Mouse (Mus musculus) testis, adult 2 months (tissue): ENCODE results near the gene Hils1. TPM values are rescaled to one million over a fixed set of nuclear protein-coding genes. Genes with fewer than 3 reads are reported as not detected.
A peak's percentile ranks its signal among the peaks of the same experiment; 100 is the strongest.

Experiments used
- H3K27ac ChIP-seq: fragments of 200-500 bp; 2 replicates; pipeline ENCODE4 v1.5.1; 2012; ENCODE audit warnings: low read depth, low read length; ENCODE audit not compliant: control insufficient read depth, insufficient read depth
- H3K27me3 ChIP-seq: fragments of 200-500 bp; 2 replicates; pipeline ENCODE4 v1.6.1; 2012; ENCODE audit warnings: mild to moderate bottlenecking, low read length, moderate library complexity; ENCODE audit not compliant: control insufficient read depth, insufficient read depth
- H3K36me3 ChIP-seq: fragments of 200-500 bp; 2 replicates; pipeline ENCODE4 v1.6.1; 2012; ENCODE audit warnings: mild to moderate bottlenecking, low read length; ENCODE audit not compliant: control insufficient read depth, insufficient read depth
- H3K4me1 ChIP-seq: fragments of 200-500 bp; 2 replicates; pipeline ENCODE4 v1.6.1; 2012; ENCODE audit warnings: low read length; ENCODE audit not compliant: control insufficient read depth, insufficient read depth
- H3K4me3 ChIP-seq: fragments of 200-500 bp; 2 replicates; pipeline ENCODE4 v1.5.1; 2012; ENCODE audit warnings: low read depth, mild to moderate bottlenecking, low read length, moderate library complexity, mixed read lengths; ENCODE audit not compliant: control insufficient read depth
- CTCF ChIP-seq: fragments of 200-500 bp; IDR thresholded peaks from 2 replicates; pipeline ENCODE4 v1.5.1; 2012; ENCODE audit warnings: low read depth, mild to moderate bottlenecking, inconsistent platforms, low read length, moderate library complexity; ENCODE audit not compliant: control insufficient read depth, insufficient read depth, insufficient replicate concordance
- POLR2A ChIP-seq: fragments of 200-500 bp; IDR thresholded peaks from 2 replicates; pipeline ENCODE4 v1.6.1; 2012; ENCODE audit warnings: low read depth, mild to moderate bottlenecking, inconsistent platforms, low read length, moderate library complexity; ENCODE audit not compliant: control insufficient read depth
- polyA plus RNA-seq: library from polyadenylated mRNA; depleted of rRNA; stranded (reverse); fragments of >200 nt; gene quantifications from 2 replicates; pipeline ENCODE4 v1.2.3, GENCODE M21; 2012

Gene Hils1
- polyA plus RNA-seq, 1 experiment: 1,028 TPM

DNA sequence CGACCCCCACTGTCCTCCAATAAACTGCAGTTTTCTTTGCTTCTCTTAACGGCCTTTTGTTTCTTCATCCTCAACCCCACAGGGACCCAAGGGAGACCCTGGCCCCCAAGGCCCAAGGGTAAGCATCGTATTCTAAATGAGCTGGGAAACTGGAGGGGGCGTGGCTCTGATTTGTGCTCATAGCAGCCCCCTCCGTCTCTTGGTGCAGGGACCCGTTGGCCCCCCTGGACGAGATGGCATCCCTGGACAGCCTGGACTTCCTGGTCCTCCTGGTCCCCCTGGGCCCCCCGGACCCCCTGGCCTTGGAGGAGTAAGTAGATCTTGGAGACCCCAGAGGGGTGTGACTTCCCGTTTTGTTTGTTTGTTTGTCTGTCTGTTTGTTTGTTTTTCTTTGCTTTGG is 29.1 kb upstream of the Hils1 start:
- no peaks in the 10 kb centered on the region for H3K36me3 ChIP-seq
- no peak overlapping the region for H3K27ac ChIP-seq
- peaks cover 19% of the 10 kb centered on the region for H3K4me1 ChIP-seq
- 0 out of 2 replicates have a peak, but pooled peaks cover 2% of the 10 kb centered on the region for H3K27me3 ChIP-seq
- no peak for TF ChIP-seq POLR2A
- TF ChIP-seq CTCF: no peak
- H3K4me3 ChIP-seq: no peak overlapping the region

DNA sequence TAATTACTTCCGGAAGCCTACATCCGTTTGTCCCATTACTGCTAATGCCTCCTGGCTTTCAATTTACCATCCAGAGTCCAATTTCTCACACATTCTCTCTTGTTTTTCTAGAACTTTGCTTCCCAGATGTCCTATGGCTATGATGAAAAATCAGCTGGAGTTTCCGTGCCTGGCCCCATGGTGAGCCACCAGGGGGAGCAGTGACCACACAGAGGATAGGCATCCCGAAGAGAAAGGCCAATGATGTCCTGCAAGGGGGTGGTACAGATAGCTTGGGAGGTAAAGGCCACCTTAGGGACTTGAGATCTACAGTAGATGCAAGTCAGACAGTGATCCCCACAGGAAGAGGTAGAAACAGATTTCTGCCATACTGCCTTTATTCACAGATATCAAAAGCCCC is 28.1 kb upstream of the Hils1 start:
- no peak overlapping the region for H3K4me3 ChIP-seq
- peaks cover 15% of the 10 kb centered on the region for H3K4me1 ChIP-seq
- H3K36me3 ChIP-seq: no peaks in the 10 kb centered on the region
- TF ChIP-seq POLR2A (no peak), CTCF (peak; percentile 74; the same call in 1 of the 2 replicates)
- 0 out of 2 replicates have a peak, but pooled peaks cover 2% of the 10 kb centered on the region for H3K27me3 ChIP-seq
- no peak overlapping the region for H3K27ac ChIP-seq

DNA sequence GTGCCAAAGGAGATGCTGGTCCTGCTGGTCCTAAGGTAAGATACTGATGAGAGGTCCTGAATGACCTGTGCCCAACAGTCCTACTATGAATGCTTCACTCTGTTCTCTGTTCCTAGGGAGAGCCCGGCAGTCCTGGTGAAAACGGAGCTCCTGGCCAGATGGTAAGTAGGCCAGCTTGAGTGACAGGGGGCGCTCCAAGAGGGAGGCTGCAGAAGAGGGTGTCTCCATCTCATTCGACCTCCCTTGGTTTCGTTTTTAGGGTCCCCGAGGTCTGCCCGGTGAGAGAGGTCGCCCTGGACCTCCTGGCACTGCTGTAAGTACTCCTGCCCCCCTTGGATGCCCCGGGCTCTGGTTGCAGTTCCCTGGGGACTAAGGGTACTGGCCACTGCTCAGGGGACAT is 26.3 kb upstream of the Hils1 start:
- H3K27ac ChIP-seq: no peak overlapping the region
- no peak overlapping the region for H3K4me3 ChIP-seq
- H3K4me1 ChIP-seq: peaks cover 8% of the 10 kb centered on the region
- H3K36me3 ChIP-seq: no peaks in the 10 kb centered on the region
- 0 out of 2 replicates have a peak, but pooled peaks cover under 1% of the 10 kb centered on the region for H3K27me3 ChIP-seq
- TF ChIP-seq POLR2A: no peak
- no peak for TF ChIP-seq CTCF

DNA sequence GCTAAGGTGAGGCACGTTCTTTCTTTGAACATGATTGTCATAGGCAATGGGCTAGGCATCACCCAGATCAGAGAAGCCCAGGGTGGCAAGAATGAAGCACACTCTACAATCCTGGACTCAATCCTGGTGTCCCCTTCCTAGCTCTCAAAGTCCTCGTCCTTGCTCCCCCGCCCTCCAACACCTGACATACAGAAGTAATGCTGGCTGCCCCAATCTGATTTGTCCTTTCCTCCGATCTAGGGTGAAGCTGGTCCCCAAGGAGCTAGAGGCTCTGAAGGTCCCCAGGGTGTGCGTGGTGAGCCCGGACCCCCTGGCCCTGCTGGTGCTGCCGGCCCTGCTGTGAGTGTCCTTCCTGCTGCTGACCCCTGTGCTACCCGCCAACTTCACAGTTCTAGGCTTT is 25.6 kb upstream of the Hils1 start:
- Histone ChIP-seq H3K4me1 (peaks cover 6% of the 10 kb centered on the region), H3K27me3 (no peaks in the 10 kb centered on the region), H3K4me3 (no peak overlapping the region), H3K36me3 (no peaks in the 10 kb centered on the region), H3K27ac (no peak overlapping the region)
- TF ChIP-seq CTCF: no peak
- TF ChIP-seq POLR2A: no peak

DNA sequence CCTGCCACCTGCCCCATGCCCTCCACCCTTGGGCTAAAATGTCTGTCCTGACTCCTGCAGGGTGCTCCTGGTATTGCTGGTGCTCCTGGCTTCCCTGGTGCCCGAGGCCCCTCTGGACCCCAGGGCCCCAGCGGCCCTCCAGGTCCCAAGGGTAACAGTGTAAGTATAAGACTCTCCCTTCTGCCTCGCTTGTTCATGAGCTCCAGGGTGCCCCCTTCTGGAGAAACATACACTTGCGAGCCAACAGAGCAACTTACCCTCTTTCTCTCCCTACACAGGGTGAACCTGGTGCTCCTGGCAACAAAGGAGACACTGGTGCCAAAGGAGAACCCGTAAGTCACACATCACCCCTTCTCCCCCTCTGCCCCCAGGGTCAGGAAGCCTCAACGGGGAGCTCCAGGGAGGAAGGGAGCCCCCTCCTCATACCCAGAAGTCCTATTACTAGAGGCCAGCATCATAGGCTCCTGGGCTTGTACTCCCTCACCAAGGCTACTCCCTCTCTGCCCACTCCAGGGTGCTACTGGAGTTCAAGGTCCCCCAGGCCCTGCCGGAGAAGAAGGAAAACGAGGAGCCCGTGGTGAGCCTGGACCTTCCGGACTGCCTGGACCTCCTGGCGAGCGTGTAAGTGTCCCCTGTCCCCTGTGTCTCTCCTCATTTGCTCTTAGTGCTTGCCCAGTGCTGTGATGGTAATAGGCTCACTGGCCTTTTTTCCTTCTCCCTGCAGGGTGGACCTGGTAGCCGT is 24.9 kb upstream of the Hils1 start:
- Histone ChIP-seq H3K27me3 (no peaks in the 10 kb centered on the region), H3K27ac (no peak overlapping the region; the same call in 1 of the 2 replicates), H3K4me3 (no peak overlapping the region), H3K36me3 (no peaks in the 10 kb centered on the region), H3K4me1 (peaks cover 6% of the 10 kb centered on the region)
- TF ChIP-seq POLR2A (no peak), CTCF (no peak)

DNA sequence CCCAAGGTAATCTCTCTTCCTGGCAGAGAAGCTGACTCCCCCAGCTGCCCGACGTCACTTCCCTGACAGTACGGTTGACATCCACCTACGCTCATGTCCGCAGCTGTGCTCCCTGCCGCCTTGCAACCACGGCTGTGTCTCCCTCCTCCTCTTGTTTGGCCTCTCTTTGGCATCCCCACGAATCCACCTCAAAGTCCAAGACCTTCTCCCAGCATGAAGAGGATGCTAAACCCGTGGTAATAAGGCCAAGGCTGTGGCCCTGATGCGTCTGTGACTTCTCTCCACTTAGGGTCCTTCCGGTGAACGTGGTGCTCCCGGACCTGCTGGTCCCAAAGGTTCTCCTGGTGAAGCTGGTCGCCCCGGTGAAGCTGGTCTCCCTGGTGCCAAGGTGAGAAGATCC is 24.3 kb upstream of the Hils1 start:
- Histone ChIP-seq H3K36me3 (no peaks in the 10 kb centered on the region), H3K4me1 (peaks cover 3% of the 10 kb centered on the region), H3K4me3 (no peak overlapping the region), H3K27ac (no peak overlapping the region; the same call in 1 of the 2 replicates), H3K27me3 (no peaks in the 10 kb centered on the region)
- no peak for TF ChIP-seq CTCF
- TF ChIP-seq POLR2A: no peak

DNA sequence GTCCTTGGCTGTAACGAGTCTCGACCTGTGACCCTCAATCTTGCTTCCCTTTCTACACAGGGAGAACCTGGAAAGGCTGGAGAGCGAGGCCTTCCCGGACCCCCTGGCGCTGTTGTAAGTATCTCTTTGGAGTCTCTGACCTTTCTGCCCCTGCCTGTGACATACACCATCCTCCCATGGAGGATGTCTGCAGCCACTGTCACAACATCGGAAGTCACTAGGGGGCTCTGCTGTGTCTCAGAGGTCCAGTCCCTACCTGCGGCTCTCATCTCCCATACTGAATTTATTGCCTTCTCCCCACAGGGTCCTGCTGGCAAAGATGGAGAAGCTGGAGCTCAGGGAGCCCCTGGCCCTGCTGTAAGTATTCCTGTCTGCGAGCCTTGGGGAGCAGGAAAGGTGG is 23.1 kb upstream of the Hils1 start:
- H3K27me3 ChIP-seq: no peaks in the 10 kb centered on the region
- TF ChIP-seq CTCF (no peak), POLR2A (no peak)
- H3K4me1 ChIP-seq: no peaks in the 10 kb centered on the region
- no peaks in the 10 kb centered on the region for H3K36me3 ChIP-seq
- H3K27ac ChIP-seq: no peak overlapping the region
- H3K4me3 ChIP-seq: no peak overlapping the region
